Mouse (Mus musculus) myocyte (in vitro differentiated cells): ENCODE measurements at regions not wholly inside any gene's neighbourhood (a gene's known extent, or its start where the extent isn't known, plus 50 kb on each side); places are given as distances from the start of the nearest gene placed in this dataset.

Source experiments
- CEBPB ChIP-seq: IDR thresholded peaks from 2 replicates; pipeline ENCODE4 v1.6.1; 2011; ENCODE audit warnings: mild to moderate bottlenecking, moderate library complexity; ENCODE audit not compliant: poor library complexity, insufficient read depth, severe bottlenecking
- E2F4 ChIP-seq: IDR thresholded peaks from one replicate; pipeline ENCODE4 v1.6.1; 2011; ENCODE audit warnings: mild to moderate bottlenecking, control low read depth, moderate library complexity; ENCODE audit not compliant: insufficient read depth
- MYOD1 ChIP-seq, 3 experiments: IDR thresholded peaks; one replicate each; pipeline ENCODE4 v1.6.1; 2011; ENCODE audit warnings: control low read depth in 2 of 3, low read depth in 2 of 3, mild to moderate bottlenecking in 2 of 3, moderate library complexity in 1 of 3; ENCODE audit not compliant: insufficient read length in 2 of 3, control insufficient read depth in 1 of 3
- MYOG ChIP-seq, 3 experiments: IDR thresholded peaks; one replicate each; pipeline ENCODE4 v1.6.1; 2011; ENCODE audit warnings: control low read depth in 2 of 3, low read depth in 2 of 3, mild to moderate bottlenecking in 2 of 3; ENCODE audit not compliant: insufficient read length in 2 of 3, control insufficient read depth in 1 of 3, insufficient read depth in 1 of 3
- POLR2A ChIP-seq: IDR thresholded peaks from one replicate; pipeline ENCODE4 v1.6.1; 2011; ENCODE audit warnings: low read depth, mild to moderate bottlenecking, control low read depth, moderate library complexity; ENCODE audit not compliant: insufficient read length
- POLR2AphosphoS2 ChIP-seq: IDR thresholded peaks from one replicate; pipeline ENCODE4 v1.6.1; 2011; ENCODE audit warnings: low read depth, control low read depth; ENCODE audit not compliant: insufficient read length
- REST ChIP-seq: IDR thresholded peaks from one replicate; pipeline ENCODE4 v1.6.1; 2011; ENCODE audit warnings: mild to moderate bottlenecking, control low read depth, moderate library complexity; ENCODE audit not compliant: insufficient read depth, insufficient read length
- SRF ChIP-seq: IDR thresholded peaks from one replicate; pipeline ENCODE4 v1.6.1; 2011; ENCODE audit warnings: low read depth; ENCODE audit not compliant: control insufficient read depth, insufficient read length
- TCF12 ChIP-seq: IDR thresholded peaks from one replicate; pipeline ENCODE4 v1.6.1; 2011; ENCODE audit warnings: mild to moderate bottlenecking, control low read depth; ENCODE audit not compliant: poor library complexity, insufficient read depth, severe bottlenecking
- USF1 ChIP-seq: IDR thresholded peaks from one replicate; pipeline ENCODE4 v1.6.1; 2011; ENCODE audit warnings: low read depth, mild to moderate bottlenecking, control low read depth, moderate library complexity

GRCm38 (mm10) chr1:164532196-164532595 lies 74.0 kb upstream of the Atp1b1 start:
- TF ChIP-seq USF1, result no peak
- TF ChIP-seq POLR2A, result no peak
- TF ChIP-seq POLR2AphosphoS2, result no peak
- no peak for TF ChIP-seq E2F4
- TF ChIP-seq TCF12, result no peak
- no peak for TF ChIP-seq MYOD1 (IDR thresholded peaks at IDR 0.05; ENCODE audit: control insufficient read depth in 1 of 3, insufficient read length in 2 of 3, low read depth in 2 of 3)
- TF ChIP-seq MYOG (IDR thresholded peaks at IDR 0.05; ENCODE audit: control insufficient read depth in 1 of 3, insufficient read depth in 1 of 3, insufficient read length in 2 of 3, low read depth in 2 of 3), result no peak
- TF ChIP-seq CEBPB, result no peak
- no peak for TF ChIP-seq SRF
- no peak for TF ChIP-seq REST
